ENCODE assay signal across 15 mouse cellular contexts in genomic region chr2:37518561-37519285, GRCm38 (mm10). TPM values are rescaled to one million over a fixed set of nuclear protein-coding genes. Genes with fewer than 3 reads are reported as not detected.
A peak's percentile ranks its signal among the peaks of the same experiment; 100 is the strongest.
DNase-seq lines count a peak whose midpoint lies in the region; ATAC-seq lines count a peak whose summit lies in the region.
"Had no signal": no experiment of that assay in that cellular context is flagged by ENCODE, and none has a peak within 500 bp of the region (broad histone marks: within the 10 kb centered on the region; RNA-seq: fewer than 3 reads in every experiment).

No protein-coding gene starts in this region.

- H3K4me1 ChIP-seq in hindbrain, embryonic 12.5 days: peaks cover 15% of the 10 kb centered on the region
- H3K4me1 ChIP-seq in hindbrain, embryonic 10.5 days (replicated peaks): peaks cover 14% of the 10 kb centered on the region
- peaks cover 42% of the 10 kb centered on the region for H3K4me1 ChIP-seq in midbrain, embryonic 13.5 days (replicated peaks)
- peaks cover 19% of the 10 kb centered on the region for H3K4me1 ChIP-seq in midbrain, embryonic 10.5 days
- H3K4me1 ChIP-seq in midbrain, embryonic 15.5 days: peaks cover 44% of the 10 kb centered on the region
- H3K4me1 ChIP-seq: limb, embryonic 15.5 days had no signal

- H3K27me3 ChIP-seq in hindbrain, embryonic 12.5 days: no peaks in the 10 kb centered on the region
- H3K27me3 ChIP-seq in hindbrain, embryonic 10.5 days (ENCODE audit: insufficient read depth, poor library complexity, severe bottlenecking): no peaks in the 10 kb centered on the region
- H3K27me3 ChIP-seq in midbrain, embryonic 13.5 days: no peaks in the 10 kb centered on the region
- no peaks in the 10 kb centered on the region for H3K27me3 ChIP-seq in midbrain, embryonic 10.5 days (ENCODE audit: low read depth, poor library complexity, severe bottlenecking)
- H3K27me3 ChIP-seq in midbrain, embryonic 15.5 days (replicated peaks): no peaks in the 10 kb centered on the region
- H3K27me3 ChIP-seq: limb, embryonic 15.5 days had no signal

- H3K36me3 ChIP-seq in hindbrain, embryonic 12.5 days: peaks cover 10% of the 10 kb centered on the region
- peaks cover 24% of the 10 kb centered on the region for H3K36me3 ChIP-seq in hindbrain, embryonic 10.5 days
- H3K36me3 ChIP-seq in midbrain, embryonic 13.5 days: peaks cover 6% of the 10 kb centered on the region; the same call in 1 of the 2 replicates
- peaks cover 21% of the 10 kb centered on the region for H3K36me3 ChIP-seq in midbrain, embryonic 10.5 days
- H3K36me3 ChIP-seq in midbrain, embryonic 15.5 days (replicated peaks): no peaks in the 10 kb centered on the region

- H3K4me3 ChIP-seq in hindbrain, embryonic 12.5 days: no peak overlapping the region
- no peak overlapping the region for H3K4me3 ChIP-seq in hindbrain, embryonic 10.5 days
- peak overlapping the region; percentile 39 for H3K4me3 ChIP-seq in midbrain, embryonic 13.5 days (replicated peaks)
- H3K4me3 ChIP-seq in midbrain, embryonic 10.5 days: no peak overlapping the region
- H3K4me3 ChIP-seq in midbrain, embryonic 15.5 days: peak overlapping the region; percentile 38
- H3K4me3 ChIP-seq: heart, embryonic 10.5 days; limb, embryonic 15.5 days had no signal

- peak overlapping the region; percentile 44; the same call in 1 of the 2 replicates for H3K4me2 ChIP-seq in hindbrain, embryonic 12.5 days (replicated peaks)
- H3K4me2 ChIP-seq in midbrain, embryonic 13.5 days (replicated peaks): peak overlapping the region; percentile 56
- peak overlapping the region; percentile 53 for H3K4me2 ChIP-seq in midbrain, embryonic 15.5 days
- H3K4me2 ChIP-seq: limb, embryonic 15.5 days had no signal

- H3K9me3 ChIP-seq in hindbrain, embryonic 12.5 days (replicated peaks): no peaks in the 10 kb centered on the region
- no peaks in the 10 kb centered on the region for H3K9me3 ChIP-seq in hindbrain, embryonic 10.5 days
- no peaks in the 10 kb centered on the region for H3K9me3 ChIP-seq in midbrain, embryonic 13.5 days
- no peaks in the 10 kb centered on the region for H3K9me3 ChIP-seq in midbrain, embryonic 10.5 days (replicated peaks)
- H3K9me3 ChIP-seq in midbrain, embryonic 15.5 days: no peaks in the 10 kb centered on the region
- H3K9me3 ChIP-seq: heart, embryonic 10.5 days; limb, embryonic 15.5 days had no signal

- no peak overlapping the region for H3K27ac ChIP-seq in hindbrain, embryonic 12.5 days
- no peak overlapping the region for H3K27ac ChIP-seq in hindbrain, embryonic 10.5 days
- 0 out of 2 replicates have a peak overlapping the region, but pooled peaks have one; percentile 90 for H3K27ac ChIP-seq in midbrain, embryonic 13.5 days
- H3K27ac ChIP-seq in midbrain, embryonic 10.5 days (replicated peaks): no peak overlapping the region
- no peak overlapping the region for H3K27ac ChIP-seq in midbrain, embryonic 15.5 days
- H3K27ac ChIP-seq: heart, embryonic 10.5 days; limb, embryonic 15.5 days had no signal

- DNase-seq in hindbrain, embryonic 10.5 days (ENCODE audit: low spot score): no peak
- no peak for DNase-seq in midbrain, embryonic 10.5 days (ENCODE audit: low spot score)
- DNase-seq in right cerebral cortex, adult 18-20 months: no peak
- no peak for DNase-seq in spleen, postnatal 10 days (ENCODE audit: low spot score in 2 of 2)
- DNase-seq: adrenal gland, adult 2 months; B cell, adult 2 months; cerebellum, postnatal 10 days; gastrocnemius, postnatal 10 days; kidney, adult 8-10 months; lung, postnatal 10 days had no signal

- WGBS in hindbrain, embryonic 12.5 days: 88% methylated on average over 4 of the region's 4 CpGs
- 92% methylated on average over 4 of the region's 4 CpGs for WGBS in hindbrain, embryonic 10.5 days
- 89% methylated on average over 4 of the region's 4 CpGs for WGBS in midbrain, embryonic 13.5 days
- WGBS in midbrain, embryonic 10.5 days: 95% methylated on average over 4 of the region's 4 CpGs
- 75% methylated on average over 4 of the region's 4 CpGs for WGBS in midbrain, embryonic 15.5 days

- ATAC-seq in hindbrain, embryonic 12.5 days (ENCODE audit: low FRiP score): no peak
- no peak for ATAC-seq in midbrain, embryonic 13.5 days
- ATAC-seq in midbrain, embryonic 15.5 days (replicated peaks): no peak

- H3K9ac ChIP-seq in hindbrain, embryonic 12.5 days: no peak overlapping the region
- peak overlapping the region; percentile 64; the same call in 1 of the 2 replicates for H3K9ac ChIP-seq in midbrain, embryonic 13.5 days (replicated peaks)
- no peak overlapping the region for H3K9ac ChIP-seq in midbrain, embryonic 15.5 days
- H3K9ac ChIP-seq: limb, embryonic 15.5 days had no signal

RNA-seq across cellular contexts. Expression of gene Gpr21, which starts 2.6 kb away (rescaled TPM):
- 5.7 and 6.1 TPM in 2 replicates for polyA plus RNA-seq in hindbrain, embryonic 12.5 days (2016; fragmentation: Nextera tagmentation; extraction: Ambion mirVana)
- 1.3 and 1.5 TPM in 2 replicates for polyA plus RNA-seq in hindbrain, embryonic 10.5 days (2016; fragmentation: Nextera tagmentation; extraction: Ambion mirVana)
- 10.1 and 12.6 TPM in 2 replicates for polyA plus RNA-seq in midbrain, embryonic 13.5 days (2015; fragmentation: Nextera tagmentation; extraction: Ambion mirVana)
- 1.1 and 1.8 TPM in 2 replicates for polyA plus RNA-seq in midbrain, embryonic 10.5 days (2016; fragmentation: Nextera tagmentation; extraction: Ambion mirVana)
- 16.3 and 18.5 TPM in 2 replicates for polyA plus RNA-seq in midbrain, embryonic 15.5 days (2015; fragmentation: Nextera tagmentation; extraction: Ambion mirVana)

Comparison
In these comparisons a context has a peak if more than half of its experiments do, and no peak if none do; other contexts are left out.
1. H3K4me3 ChIP-seq: peak in midbrain, embryonic 13.5 days (single experiment) and midbrain, embryonic 15.5 days (single experiment); none in hindbrain, embryonic 12.5 days (single experiment), hindbrain, embryonic 10.5 days (single experiment) and midbrain, embryonic 10.5 days (single experiment).
2. Peak in every context shown above with its lines, with median percentiles within 50 percentile points of each other: H3K4me2 ChIP-seq.